Mouse (Mus musculus) embryonic fibroblast, embryonic 13.5 days (primary cell): ENCODE data around the gene Nr3c2.

Experiments
- CTCF ChIP-seq: IDR thresholded peaks from 2 replicates; pipeline ENCODE4 v1.5.1; 2011; ENCODE audit warnings: mild to moderate bottlenecking, control low read depth, low read length, moderate library complexity, borderline replicate concordance; ENCODE audit not compliant: insufficient read depth
- POLR2A ChIP-seq: IDR thresholded peaks from 2 replicates; pipeline ENCODE4 v1.6.1; 2011; ENCODE audit warnings: low read depth, mild to moderate bottlenecking, control low read depth, low read length, moderate library complexity

DNA sequence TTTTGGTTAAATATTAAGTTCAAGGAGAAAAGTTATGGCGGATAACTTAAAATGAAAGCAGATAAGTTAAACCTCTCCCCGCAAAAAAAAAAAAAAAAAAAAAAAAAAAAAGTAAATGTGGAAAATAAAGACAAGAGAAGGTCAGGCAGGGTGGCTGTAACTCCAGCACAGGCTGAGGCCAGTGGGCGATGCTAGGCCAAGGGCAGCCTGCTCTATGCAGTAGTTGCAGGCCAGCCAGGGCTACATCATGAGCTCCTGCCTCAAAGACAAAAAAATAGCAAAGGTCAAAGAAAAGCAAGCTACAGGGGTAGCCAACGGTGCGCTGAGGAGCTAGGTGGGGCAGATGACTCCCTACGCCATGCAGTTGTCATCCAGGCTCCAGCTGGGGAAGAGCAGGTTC is 270.1 kb downstream of the Nr3c2 start:
- TF ChIP-seq POLR2A (no peak), CTCF (no peak)
